Mouse (Mus musculus) thymus, postnatal 0 days (tissue): ENCODE measurements around the gene Sos1. TPM values are rescaled to one million over a fixed set of nuclear protein-coding genes. Genes with fewer than 3 reads are reported as not detected.

Source experiments
- DNase-seq: peaks from one replicate; pipeline ENCODE4 v3.0.0-alpha.2; 2015; ENCODE audit warnings: low spot score
- polyA plus RNA-seq: library from polyadenylated mRNA; unstranded; fragments of >200 nt; fragmentation: Nextera tagmentation; extraction: Ambion mirVana; gene quantifications from 2 replicates; pipeline ENCODE4 v1.2.1, GENCODE M21; 2015

The Sos1 gene
- 3.2 and 3.8 TPM in 2 replicates for polyA plus RNA-seq

- DNase-seq, result peak; percentile 97
These were observed at the start of gene Sos1 for GRCm38 (mm10) chr17:80480031-80480854. TSS of gene Sos1 (minus strand) at chr17:80480453.

GRCm38 (mm10) chr17:80523231-80523630 lies 43.0 kb upstream of the Sos1 start:
- DNase-seq, result no peak

GRCm38 (mm10) chr17:80522229-80522556 lies 41.9 kb upstream of the Sos1 start:
- no peak for DNase-seq

GRCm38 (mm10) chr17:80521521-80522228 lies 41.4 kb upstream of the Sos1 start:
- DNase-seq, result peak; percentile 47

GRCm38 (mm10) chr17:80520537-80520936 lies 40.3 kb upstream of the Sos1 start:
- DNase-seq, result no peak

- no peak for DNase-seq
These were observed 38.6 kb upstream of the Sos1 start for GRCm38 (mm10) chr17:80518811-80519210.

- DNase-seq, result no peak
These were observed 37.0 kb upstream of the Sos1 start for GRCm38 (mm10) chr17:80517244-80517643.

GRCm38 (mm10) chr17:80515956-80516355 lies 35.7 kb upstream of the Sos1 start:
- no peak for DNase-seq

GRCm38 (mm10) chr17:80515513-80515912 lies 35.3 kb upstream of the Sos1 start:
- no peak for DNase-seq

GRCm38 (mm10) chr17:80513766-80514165 lies 33.5 kb upstream of the Sos1 start:
- DNase-seq, result no peak

- DNase-seq, result no peak
These were observed 30.2 kb upstream of the Sos1 start for GRCm38 (mm10) chr17:80510459-80510855.

- DNase-seq, result no peak
These were observed 29.5 kb upstream of the Sos1 start for GRCm38 (mm10) chr17:80509494-80510458.

GRCm38 (mm10) chr17:80505766-80506165 lies 25.5 kb upstream of the Sos1 start:
- DNase-seq, result no peak

- DNase-seq, result no peak
These were observed 25.1 kb upstream of the Sos1 start for GRCm38 (mm10) chr17:80505342-80505741.

GRCm38 (mm10) chr17:80501805-80502172 lies 21.5 kb upstream of the Sos1 start:
- peak; percentile 29 for DNase-seq

GRCm38 (mm10) chr17:80501037-80501804 lies 21.0 kb upstream of the Sos1 start:
- DNase-seq, result no peak

GRCm38 (mm10) chr17:80500025-80500424 lies 19.8 kb upstream of the Sos1 start:
- DNase-seq, result no peak

GRCm38 (mm10) chr17:80498600-80499268 lies 18.5 kb upstream of the Sos1 start:
- DNase-seq, result no peak

- DNase-seq, result no peak
These were observed 16.9 kb upstream of the Sos1 start for GRCm38 (mm10) chr17:80497183-80497601.

GRCm38 (mm10) chr17:80496607-80497170 lies 16.4 kb upstream of the Sos1 start:
- no peak for DNase-seq
